Mouse (Mus musculus) liver, postnatal 0 days (tissue): ENCODE measurements at regions not wholly inside any gene's neighbourhood (a gene's known extent, or its start where the extent isn't known, plus 50 kb on each side); places are given as distances from the start of the nearest gene placed in this dataset.

Experiments used
- CTCF ChIP-seq: sonication (generic); IDR thresholded peaks from 2 replicates; pipeline ENCODE4 v1.5.1; 2016; ENCODE audit warnings: antibody characterized with exemption, low read depth
- EP300 ChIP-seq: IDR thresholded peaks from 2 replicates; pipeline ENCODE4 v1.6.1; 2016; ENCODE audit warnings: antibody characterized with exemption, low read depth, mild to moderate bottlenecking

GRCm38 (mm10) chr11:109071340-109071739, 72.8 kb downstream of the E030025P04Rik start:
- no peak for TF ChIP-seq EP300
- TF ChIP-seq CTCF = no peak
